19 mouse cellular contexts compared by ENCODE assay signal in genomic region chr10:117743182-117743581, GRCm38 (mm10).
"Had no signal": no experiment of that assay in that cellular context is flagged by ENCODE, and none has a peak within 500 bp of the region (broad histone marks: within the 10 kb centered on the region; RNA-seq: fewer than 3 reads in every experiment).

No protein-coding gene starts in this region.

- H3K9me3 ChIP-seq: kidney, embryonic 15.5 days; midbrain, embryonic 12.5 days; midbrain, embryonic 15.5 days; neural tube, embryonic 13.5 days; stomach, embryonic 15.5 days had no signal

- H3K4me3 ChIP-seq: kidney, embryonic 15.5 days; midbrain, embryonic 12.5 days; midbrain, embryonic 15.5 days; myocyte; stomach, embryonic 15.5 days had no signal

- H3K27me3 ChIP-seq: kidney, embryonic 15.5 days; midbrain, embryonic 12.5 days; midbrain, embryonic 15.5 days; neural tube, embryonic 13.5 days; stomach, embryonic 15.5 days had no signal

- H3K4me2 ChIP-seq: kidney, embryonic 15.5 days; liver, embryonic 11.5 days had no signal

- DNase-seq: kidney, adult 11 months; kidney, adult 8-10 months; kidney, postnatal 10 days; kidney, postnatal 4 days; liver, postnatal 0 days; lung, embryonic 14.5 days; retina, postnatal 1 day; right cerebral cortex, postnatal 25 days; spleen, adult 18-20 months; thymus, adult 18-20 months; thymus, postnatal 36 days had no signal

- H3K27ac ChIP-seq: kidney, embryonic 15.5 days; liver, embryonic 14.5 days; midbrain, embryonic 12.5 days; midbrain, embryonic 15.5 days; stomach, embryonic 15.5 days had no signal

- H3K9ac ChIP-seq: kidney, embryonic 15.5 days; liver, embryonic 14.5 days; liver, postnatal 0 days; lung, embryonic 14.5 days; midbrain, embryonic 12.5 days; midbrain, embryonic 15.5 days; neural tube, embryonic 13.5 days; stomach, embryonic 15.5 days had no signal

- ATAC-seq: liver, postnatal 0 days; midbrain, embryonic 15.5 days had no signal
